Mouse (Mus musculus) neural tube, embryonic 14.5 days (tissue): ENCODE data around the gene D130040H23Rik. TPM values are rescaled to one million over a fixed set of nuclear protein-coding genes. Genes with fewer than 3 reads are reported as not detected.
"Not testable (repeated sequence)": the region's sequence is repeated elsewhere in the genome, so short reads cannot be mapped to it uniquely, and the experiment has no call there.

ENCODE experiments used
- ATAC-seq: fragments of 200-750 bp; cut with Nextera tagmentation; 2 replicates; pipeline ENCODE4 v1.8.0; 2017; ENCODE audit warnings: low read depth, mild to moderate bottlenecking, moderate TSS enrichment, moderate library complexity
- H3K27ac ChIP-seq: fragments of 300-500 bp; sonication (generic); 2 replicates; pipeline ENCODE4 v1.5.1; 2014; ENCODE audit warnings: low read depth, mild to moderate bottlenecking, control low read depth, low read length, moderate library complexity, mixed read lengths
- H3K27me3 ChIP-seq: fragments of 300-500 bp; sonication (generic); 2 replicates; pipeline ENCODE4 v1.6.1; 2014; ENCODE audit warnings: low read length; ENCODE audit not compliant: control insufficient read depth, insufficient read depth
- H3K36me3 ChIP-seq: fragments of 300-500 bp; sonication (generic); 2 replicates; pipeline ENCODE4 v1.6.1; 2014; ENCODE audit warnings: low read length, mixed read lengths; ENCODE audit not compliant: control insufficient read depth, insufficient read depth
- H3K4me1 ChIP-seq: fragments of 300-500 bp; sonication (generic); 2 replicates; pipeline ENCODE4 v1.6.1; 2014; ENCODE audit warnings: low read length; ENCODE audit not compliant: control insufficient read depth, insufficient read depth
- H3K4me2 ChIP-seq: fragments of 300-500 bp; sonication (generic); 2 replicates; pipeline ENCODE4 v1.6.1; 2014; ENCODE audit warnings: mild to moderate bottlenecking, low read depth, low read length, control low read depth
- H3K4me3 ChIP-seq: fragments of 300-500 bp; sonication (generic); 2 replicates; pipeline ENCODE4 v1.5.1; 2014; ENCODE audit warnings: low read depth, low read length, control low read depth, mixed read lengths
- H3K9ac ChIP-seq: fragments of 300-500 bp; sonication (generic); replicated peaks from 2 replicates; pipeline ENCODE4 v1.6.1; 2014; ENCODE audit warnings: low read depth, mild to moderate bottlenecking, control low read depth, low read length, mixed read lengths
- H3K9me3 ChIP-seq: fragments of 300-500 bp; sonication (generic); 2 replicates; pipeline ENCODE4 v1.6.1; 2016; ENCODE audit warnings: low read length; ENCODE audit not compliant: control insufficient read depth
- WGBS: fragments of 180-500 bp; shearing (Covaris S2); extraction: QIAGEN DNeasy Blood & Tissue Kit; methylation state at CpG from one replicate; pipeline ENCODE4 v1.1.7; 2014; 5-methylcytosine and 5-hydroxymethylcytosine counted together
- polyA plus RNA-seq: library from polyadenylated mRNA; unstranded; fragments of >200 nt; fragmentation: Nextera tagmentation; extraction: Ambion mirVana; gene quantifications from 2 replicates; pipeline ENCODE4 v1.2.1, GENCODE M21; 2014

The D130040H23Rik gene
- polyA plus RNA-seq: 7.7 and 12.2 TPM in 2 replicates

- H3K27ac ChIP-seq: peak within 1 kb of the TSS; percentile 82
Measured at GRCm38 (mm10) chr8:69270386-69271202, at the start of gene D130040H23Rik. Gene D130040H23Rik, plus strand, starts transcription at chr8:69271080.

GRCm38 (mm10) chr8:69242541-69242940 is 28.3 kb upstream of the D130040H23Rik start:
- Histone ChIP-seq H3K9ac (no peak overlapping the region), H3K4me2 (no peak overlapping the region), H3K9me3 (no peaks in the 10 kb centered on the region), H3K4me1 (no peaks in the 10 kb centered on the region), H3K27ac (no peak overlapping the region), H3K4me3 (no peak overlapping the region), H3K27me3 (no peaks in the 10 kb centered on the region), H3K36me3 (no peaks in the 10 kb centered on the region)
- ATAC-seq: no peak
- 92% methylated on average over 2 of the region's 2 CpGs for WGBS

More at GRCm38 (mm10) chr8:69270386-69271202, at the start of gene D130040H23Rik:
- ATAC-seq: peak; percentile 100
- peak within 1 kb of the TSS; percentile 56 for H3K4me3 ChIP-seq
- H3K4me2 ChIP-seq: peak within 1 kb of the TSS; percentile 54
- H3K4me1 ChIP-seq: peaks cover 6% of the 10 kb centered on the region; the same call in 1 of the 2 replicates
- H3K36me3 ChIP-seq: no peaks in the 10 kb centered on the region; the same call in 1 of the 2 replicates
- H3K27me3 ChIP-seq: no peaks in the 10 kb centered on the region
- 10% methylated on average over 12 of the region's 12 CpGs for WGBS
- H3K9me3 ChIP-seq: peaks cover 7% of the 10 kb centered on the region; the same call in 1 of the 2 replicates
- peak within 1 kb of the TSS; percentile 67 for H3K9ac ChIP-seq

DNA sequence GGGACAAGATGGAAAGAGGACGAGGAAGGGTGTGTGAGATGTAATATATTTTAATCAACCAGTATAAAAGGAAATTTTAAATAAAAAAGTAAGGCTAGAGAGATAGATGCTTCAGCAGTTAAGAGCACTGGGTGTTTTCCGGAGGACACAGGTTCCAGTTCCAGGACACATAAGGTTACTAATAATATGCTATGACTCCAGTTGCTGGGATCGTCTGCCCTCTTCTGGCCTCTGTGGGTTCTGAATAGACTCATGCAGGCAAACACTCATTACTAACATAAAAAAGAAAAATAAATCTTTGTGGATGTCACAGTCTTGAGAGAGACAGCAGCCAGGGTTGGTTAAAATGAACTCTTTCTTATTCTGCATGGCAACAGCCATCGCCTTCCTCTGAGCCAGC is 2.4 kb upstream of the D130040H23Rik start:
- no peak overlapping the region for H3K4me2 ChIP-seq
- no peak overlapping the region for H3K27ac ChIP-seq
- 51% methylated on average over 4 of the region's 4 CpGs for WGBS
- no peaks in the 10 kb centered on the region for H3K36me3 ChIP-seq
- peaks cover 6% of the 10 kb centered on the region; the same call in 1 of the 2 replicates for H3K4me1 ChIP-seq
- H3K4me3 ChIP-seq: no peak overlapping the region
- no peak overlapping the region for H3K9ac ChIP-seq
- ATAC-seq: no peak
- no peaks in the 10 kb centered on the region for H3K27me3 ChIP-seq
- H3K9me3 ChIP-seq: no peaks in the 10 kb centered on the region

DNA sequence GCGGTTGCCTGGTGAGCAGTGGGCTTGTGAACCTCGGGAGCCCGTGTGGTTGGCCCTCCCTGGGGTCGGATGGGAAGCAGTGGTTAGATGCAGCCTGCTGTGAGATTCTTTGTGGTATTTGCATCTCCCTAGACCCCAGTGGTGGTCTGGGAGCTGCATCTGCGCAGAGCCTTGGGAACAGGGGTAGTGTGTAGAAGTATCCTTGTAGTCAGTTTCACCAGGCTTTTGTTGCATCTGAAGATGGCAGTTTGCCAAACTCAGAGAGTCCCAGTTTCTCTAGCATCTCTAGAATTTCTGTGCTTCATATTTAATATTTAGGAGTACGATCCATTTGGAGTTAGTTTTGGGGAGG is 299 bp downstream of the D130040H23Rik start:
- peak; percentile 92 for ATAC-seq
- H3K27me3 ChIP-seq: no peaks in the 10 kb centered on the region
- H3K4me2 ChIP-seq: peak overlapping the region; percentile 54
- H3K4me1 ChIP-seq: peaks cover 6% of the 10 kb centered on the region; the same call in 1 of the 2 replicates
- H3K9ac ChIP-seq: peak overlapping the region; percentile 67
- no peaks in the 10 kb centered on the region; the same call in 1 of the 2 replicates for H3K36me3 ChIP-seq
- H3K4me3 ChIP-seq: peak overlapping the region; percentile 56
- peaks cover 7% of the 10 kb centered on the region; the same call in 1 of the 2 replicates for H3K9me3 ChIP-seq
- H3K27ac ChIP-seq: peak overlapping the region; percentile 82
- 12% methylated on average over 6 of the region's 6 CpGs for WGBS

DNA sequence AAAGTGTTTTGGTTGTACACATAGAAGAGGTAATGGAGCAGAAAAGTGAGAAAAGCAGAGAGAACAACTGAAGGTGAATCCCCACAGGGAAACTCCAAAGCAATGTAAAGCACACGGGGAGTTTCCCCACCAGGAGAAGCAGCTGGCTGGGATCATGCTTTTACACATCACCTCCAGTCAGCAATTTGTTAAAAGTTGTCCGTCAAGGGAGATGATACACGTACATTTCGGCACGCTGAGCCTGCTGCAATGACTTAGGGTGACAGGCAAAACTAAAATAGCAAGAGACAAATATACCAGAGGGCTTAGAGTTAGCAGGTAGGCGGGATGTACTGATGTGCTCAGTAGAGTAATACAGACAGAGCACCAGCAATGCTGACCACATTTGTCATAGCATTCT is 1.6 kb downstream of the D130040H23Rik start:
- 85% methylated on average over 6 of the region's 6 CpGs for WGBS
- no peak overlapping the region for H3K9ac ChIP-seq
- no peak for ATAC-seq
- H3K36me3 ChIP-seq: no peaks in the 10 kb centered on the region; the same call in 1 of the 2 replicates
- no peak overlapping the region for H3K4me3 ChIP-seq
- peaks cover 10% of the 10 kb centered on the region; the same call in 1 of the 2 replicates for H3K9me3 ChIP-seq
- no peaks in the 10 kb centered on the region for H3K27me3 ChIP-seq
- H3K4me2 ChIP-seq: no peak overlapping the region
- no peak overlapping the region for H3K27ac ChIP-seq
- H3K4me1 ChIP-seq: peaks cover 6% of the 10 kb centered on the region; the same call in 1 of the 2 replicates

DNA sequence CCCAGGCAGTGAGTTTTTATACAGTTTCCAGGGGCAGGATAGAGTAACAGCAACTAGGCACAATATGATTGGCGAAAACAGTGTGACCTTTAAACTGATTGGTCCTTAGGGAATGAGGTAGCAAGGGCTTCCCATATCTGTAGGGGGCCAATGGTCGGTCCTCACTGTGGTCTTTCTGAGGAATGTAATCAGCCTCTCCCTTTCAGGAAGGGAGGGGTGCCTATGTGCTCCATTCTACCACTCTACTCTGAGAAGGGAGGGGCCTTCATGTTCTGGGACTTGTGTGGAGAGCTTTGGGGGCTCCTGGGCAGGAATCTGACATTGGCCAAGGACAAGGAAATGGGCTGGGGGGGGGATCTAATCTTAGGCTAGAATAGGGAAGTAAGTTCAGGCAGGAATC is 53.9 kb downstream of the D130040H23Rik start:
- Histone ChIP-seq H3K27ac (no peak overlapping the region), H3K27me3 (no peaks in the 10 kb centered on the region), H3K4me3 (no peak overlapping the region), H3K9me3 (no peaks in the 10 kb centered on the region; the same call in 1 of the 2 replicates), H3K9ac (no peak overlapping the region), H3K4me2 (no peak overlapping the region), H3K4me1 (no peaks in the 10 kb centered on the region), H3K36me3 (no peaks in the 10 kb centered on the region)
- WGBS: 88% methylated on average over 2 of the region's 2 CpGs
- no peak for ATAC-seq

GRCm38 (mm10) chr8:69328301-69329288 is 57.7 kb downstream of the D130040H23Rik start:
- Histone ChIP-seq H3K27ac (no peak overlapping the region), H3K4me1 (no peaks in the 10 kb centered on the region), H3K4me3 (peak overlapping the region; percentile 24), H3K27me3 (no peaks in the 10 kb centered on the region), H3K9ac (peak overlapping the region; percentile 54), H3K4me2 (peak overlapping the region; percentile 56), H3K9me3 (no peaks in the 10 kb centered on the region), H3K36me3 (no peaks in the 10 kb centered on the region)
- WGBS: 11% methylated on average over 24 of the region's 24 CpGs
- ATAC-seq: peak; percentile 96

DNA sequence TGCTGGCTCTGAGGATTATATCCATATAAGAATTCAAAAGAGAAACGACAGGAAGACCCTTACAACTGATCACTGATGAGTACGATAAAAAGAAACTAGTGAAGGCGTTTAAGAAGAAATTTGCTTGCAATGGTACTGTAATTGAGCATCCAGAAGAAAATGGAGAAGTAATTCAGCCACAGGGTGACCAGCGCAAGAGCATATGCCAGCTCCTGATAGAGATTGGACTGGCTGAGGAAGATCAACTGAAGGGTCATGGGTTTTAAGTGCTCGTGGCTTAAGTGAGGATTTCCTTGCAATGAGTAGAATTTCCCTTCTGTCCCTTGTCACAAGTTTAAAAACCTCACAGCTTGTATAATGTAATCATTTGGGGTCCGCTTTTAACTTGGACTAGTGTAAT is 58.4 kb downstream of the D130040H23Rik start:
- WGBS: 60% methylated on average over 6 of the region's 6 CpGs
- ATAC-seq: not testable (repeated sequence)

More for the DNA sequence above, 58.4 kb downstream of the D130040H23Rik start:
- not testable (repeated sequence) for H3K9me3 ChIP-seq, H3K27ac ChIP-seq, H3K36me3 ChIP-seq, H3K27me3 ChIP-seq, H3K4me1 ChIP-seq
- H3K9ac ChIP-seq: peak overlapping the region; percentile 54; the same call in 1 of the 2 replicates
- peak overlapping the region; percentile 56 for H3K4me2 ChIP-seq
- peak overlapping the region; percentile 24 for H3K4me3 ChIP-seq
